Mouse (Mus musculus) heart, postnatal 4 days (tissue): Measurements from ENCODE around the gene AU018091. TPM values are rescaled to one million over a fixed set of nuclear protein-coding genes. Genes with fewer than 3 reads are reported as not detected.
"Not testable (repeated sequence)": the region's sequence is repeated elsewhere in the genome, so short reads cannot be mapped to it uniquely, and the experiment has no call there.

Experiments used
- DNase-seq: peaks from one replicate; pipeline ENCODE4 v3.0.0; 2021
- total RNA-seq, 2 experiments: library from RNA; stranded (reverse); gene quantifications; 2 replicates each; pipeline ENCODE4 v1.2.3; 2021

AU018091 gene
- not detected for total RNA-seq

DNA sequence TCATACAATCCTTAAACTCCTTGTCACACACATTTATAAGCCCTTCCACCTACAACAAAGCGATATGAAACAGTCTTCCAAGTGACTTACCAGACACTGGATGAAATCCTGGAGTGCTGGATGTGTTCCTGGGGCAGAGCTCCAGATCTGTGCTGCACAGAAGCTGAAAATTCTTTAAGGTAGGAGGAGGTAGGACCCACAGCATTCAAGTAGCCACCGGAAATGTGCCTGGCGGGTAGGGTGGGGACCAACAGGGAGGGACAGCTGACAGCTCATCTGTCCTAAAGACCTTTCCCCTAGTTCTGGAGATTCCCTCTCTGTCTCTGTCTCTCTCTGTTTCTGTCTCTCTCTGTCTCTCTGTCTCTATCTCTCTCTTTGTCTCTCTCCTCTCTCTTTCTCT lies at the start of gene AU018091:
AU018091 (minus strand) TSS at position 279 of the 400 bp plus-strand sequence.
- DNase-seq, result no peak

DNA sequence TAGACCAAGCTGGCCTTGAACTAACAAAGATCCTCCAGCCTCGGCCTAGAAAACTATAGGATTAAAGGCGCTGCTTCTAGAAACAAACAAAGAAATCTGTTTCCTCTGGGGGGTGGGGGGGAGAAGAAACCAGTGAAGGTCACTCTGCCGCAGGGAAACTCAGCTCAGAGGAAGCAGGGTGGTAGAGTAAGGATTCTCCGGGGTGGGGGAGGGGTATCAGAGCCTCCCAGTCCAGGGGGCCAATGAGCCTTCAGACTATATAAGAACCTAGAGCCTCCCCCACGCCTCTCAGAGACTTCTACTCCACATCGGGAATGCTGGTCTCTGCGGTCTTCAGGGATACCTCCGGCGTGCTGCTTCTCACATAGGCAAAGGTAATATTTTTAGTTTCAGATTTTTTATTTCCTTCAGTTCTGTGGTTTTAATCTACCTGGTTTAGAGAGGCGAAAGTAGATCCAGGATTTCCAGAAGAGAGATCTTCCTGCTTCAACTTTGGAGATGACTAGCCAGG lies 48.6 kb upstream of the AU018091 start:
- no peak for DNase-seq

DNA sequence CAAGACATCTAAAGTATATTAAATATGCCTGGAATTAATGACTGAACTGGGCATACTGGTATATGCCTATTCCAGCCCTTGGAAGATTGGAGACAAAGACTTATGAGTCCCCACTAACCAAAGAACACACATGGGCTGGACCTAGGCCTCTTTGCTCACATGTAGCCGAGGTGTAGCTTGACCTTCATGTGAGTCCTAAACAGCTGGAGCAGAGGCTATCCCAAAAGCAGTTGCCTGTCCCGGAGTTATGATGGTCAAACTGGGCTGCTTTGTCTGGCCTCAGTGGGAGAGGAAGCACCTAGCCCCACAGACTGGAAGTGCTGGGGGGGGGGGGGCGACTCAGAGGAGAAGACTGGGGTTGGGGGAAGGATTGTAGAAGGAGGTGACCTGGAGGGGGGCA lies 47.3 kb upstream of the AU018091 start:
- DNase-seq, result no peak

DNA sequence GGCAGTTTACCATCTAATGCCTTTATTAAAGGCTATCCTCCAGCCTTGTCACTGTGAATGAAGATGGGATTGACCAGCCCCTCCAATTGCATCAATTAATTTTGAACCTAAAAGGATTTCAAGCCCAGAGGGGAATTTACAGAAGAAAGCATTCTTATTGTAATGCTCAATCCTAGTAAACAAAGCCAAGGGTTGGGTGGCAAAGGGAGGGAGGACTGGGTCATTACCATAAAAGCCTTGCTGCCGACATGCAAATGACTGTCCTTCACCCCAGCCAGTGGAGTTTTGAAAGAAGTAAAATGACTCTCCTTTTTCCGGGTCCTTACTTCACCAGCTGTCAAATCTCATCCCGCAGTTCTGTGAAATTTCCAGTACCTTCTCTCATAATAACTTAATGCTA lies 44.6 kb upstream of the AU018091 start:
- no peak for DNase-seq

DNA sequence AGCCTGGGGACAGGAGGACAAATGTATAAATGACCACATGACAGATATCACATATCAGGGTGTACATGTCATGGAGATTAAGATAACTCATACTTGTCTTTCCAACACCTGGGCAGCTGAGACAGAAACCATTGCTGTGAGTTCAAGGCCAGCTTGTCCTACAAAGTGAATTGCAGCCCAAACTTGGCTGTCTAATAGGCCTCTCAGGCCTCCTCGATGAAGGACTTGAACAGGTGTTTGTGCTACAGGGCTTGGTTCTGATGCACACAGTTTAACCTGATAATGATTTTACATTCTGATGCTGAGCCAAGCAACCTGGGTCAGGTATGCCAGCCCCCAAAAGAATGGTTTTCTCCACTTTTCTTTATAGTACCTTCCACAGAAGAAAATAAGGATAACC lies 44.2 kb upstream of the AU018091 start:
- no peak for DNase-seq

DNA sequence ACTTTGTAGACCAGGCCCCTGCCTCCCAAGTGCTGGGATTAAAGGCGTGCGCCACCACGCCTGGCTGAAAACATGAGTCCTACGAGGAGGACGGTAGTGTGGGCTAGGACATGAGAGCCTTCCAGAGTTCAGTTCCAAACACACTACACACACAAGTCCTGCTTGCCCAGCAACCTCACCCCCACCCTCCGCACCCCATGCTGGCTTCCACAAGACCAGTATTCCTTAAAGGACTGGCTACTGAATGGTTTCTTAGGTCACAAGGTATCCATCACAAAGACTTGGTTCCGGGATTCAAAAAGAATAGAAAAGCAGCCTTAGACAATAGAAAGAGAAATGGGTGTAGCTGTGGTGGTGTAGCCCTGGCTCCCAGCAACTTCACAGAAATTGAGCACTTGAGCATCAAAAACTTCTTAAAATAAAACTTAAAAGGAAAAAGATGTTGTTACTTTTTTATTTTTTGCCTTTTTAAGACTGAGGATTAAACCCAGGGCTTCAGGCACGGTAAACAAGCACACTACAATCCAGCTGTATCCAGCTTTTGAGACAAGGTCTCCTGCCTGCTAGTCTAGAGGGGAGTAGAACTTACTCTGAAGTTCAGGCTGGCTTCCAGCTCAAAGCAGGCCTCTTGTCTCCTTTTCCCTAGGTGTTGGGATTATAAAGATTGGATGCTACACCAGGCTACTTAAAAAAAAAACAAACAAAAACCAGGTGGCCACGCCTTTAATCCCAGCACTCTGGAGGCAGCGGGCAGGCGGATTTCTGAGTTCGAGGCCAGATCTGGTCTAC lies 43.2 kb upstream of the AU018091 start:
- no peak for DNase-seq

DNA sequence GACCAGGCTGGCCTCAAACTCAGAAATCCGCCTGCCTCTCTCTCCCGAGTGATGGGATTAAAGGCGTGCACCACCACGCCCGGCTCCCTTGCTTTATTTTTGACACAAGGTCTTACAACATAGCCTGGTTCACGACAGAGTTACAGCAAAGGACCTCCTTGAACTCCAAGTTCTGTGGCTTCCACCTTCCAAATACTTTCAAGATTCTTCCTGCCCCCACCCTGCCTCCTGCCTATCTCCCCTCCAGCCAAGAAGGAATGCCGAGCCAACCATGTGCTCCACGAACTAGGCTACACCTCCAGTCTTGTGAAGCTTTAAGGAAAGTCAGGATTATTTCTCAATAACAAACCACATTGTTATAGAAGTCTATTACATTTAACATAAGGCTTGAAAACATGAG lies 42.5 kb upstream of the AU018091 start:
- no peak for DNase-seq

DNA sequence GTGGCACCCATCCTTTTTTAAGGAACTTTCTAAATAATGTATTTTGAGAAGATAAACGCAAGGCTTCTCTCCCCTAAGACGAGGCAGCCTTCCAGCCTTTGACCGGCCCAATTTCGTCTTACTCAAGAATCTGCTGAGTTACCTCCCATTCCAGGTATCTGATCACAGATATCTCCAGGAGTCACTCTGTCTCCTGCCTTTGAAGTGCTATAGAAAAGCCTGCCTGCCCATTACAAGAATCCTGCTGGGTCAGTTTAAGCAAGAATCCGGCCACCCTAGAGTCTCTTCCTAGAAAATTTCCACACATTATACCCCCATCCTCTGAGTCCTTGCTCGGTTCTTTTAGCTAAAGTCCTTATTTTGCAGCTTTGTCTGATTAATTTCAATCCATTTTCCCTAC lies 41.6 kb upstream of the AU018091 start:
- no peak for DNase-seq

DNA sequence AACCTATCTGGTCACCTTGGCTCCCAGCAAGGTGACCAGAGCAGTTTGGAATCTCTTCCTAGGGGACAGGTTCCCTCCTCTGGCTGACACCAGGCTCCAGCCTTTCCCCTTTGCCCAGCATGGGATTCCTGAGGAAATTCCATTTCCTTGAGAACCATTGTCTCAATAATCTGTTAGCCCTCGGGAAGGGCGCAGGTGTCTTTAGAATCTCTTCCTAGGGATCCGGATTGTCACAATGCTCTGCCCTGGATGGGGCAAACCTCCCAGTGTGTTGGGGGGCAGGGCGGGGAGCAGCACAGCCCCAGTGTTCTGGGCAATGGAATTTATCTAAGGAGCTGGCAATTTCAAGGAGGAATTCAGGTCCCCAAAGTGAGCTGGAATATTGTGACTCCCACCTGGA lies 37.5 kb upstream of the AU018091 start:
- no peak for DNase-seq

DNA sequence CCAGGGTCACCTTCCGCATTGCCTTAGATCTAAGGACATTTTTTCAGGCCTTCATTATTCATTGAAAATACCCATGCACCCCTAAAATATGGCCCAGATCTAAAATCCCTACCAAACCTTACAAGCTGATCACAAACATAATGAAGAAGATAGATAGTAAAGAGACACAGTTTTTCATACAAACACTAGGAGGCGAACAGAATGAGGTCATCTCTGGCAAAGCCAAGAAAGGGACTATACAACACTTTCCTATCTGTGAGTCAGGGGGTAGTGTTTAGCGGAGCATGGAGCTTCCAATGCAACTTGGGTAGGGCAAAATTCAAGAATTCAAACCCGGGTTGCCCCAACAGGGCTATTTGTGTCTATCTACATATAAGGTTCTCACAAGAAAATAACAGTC lies 35.6 kb upstream of the AU018091 start:
- no peak for DNase-seq

DNA sequence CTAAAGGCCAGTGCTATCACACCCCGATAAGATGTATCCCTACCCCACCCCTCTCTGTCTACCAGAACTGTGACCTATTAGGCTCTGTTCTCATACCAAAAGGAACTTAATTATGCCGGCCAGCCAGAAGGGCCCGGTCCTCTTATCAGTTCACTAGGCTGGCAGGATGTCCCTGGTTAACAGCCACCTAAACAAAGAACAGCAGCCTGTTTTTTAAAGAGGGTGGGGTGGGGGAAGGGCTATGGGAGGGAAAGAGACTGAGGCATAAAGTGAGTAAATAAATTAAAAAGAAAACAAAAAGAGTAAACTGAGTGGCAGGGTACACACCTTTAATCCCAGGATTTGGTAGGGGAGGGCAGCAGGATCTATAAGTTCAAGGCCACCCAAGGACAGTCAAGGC lies 34.9 kb upstream of the AU018091 start:
- DNase-seq, result no peak

DNA sequence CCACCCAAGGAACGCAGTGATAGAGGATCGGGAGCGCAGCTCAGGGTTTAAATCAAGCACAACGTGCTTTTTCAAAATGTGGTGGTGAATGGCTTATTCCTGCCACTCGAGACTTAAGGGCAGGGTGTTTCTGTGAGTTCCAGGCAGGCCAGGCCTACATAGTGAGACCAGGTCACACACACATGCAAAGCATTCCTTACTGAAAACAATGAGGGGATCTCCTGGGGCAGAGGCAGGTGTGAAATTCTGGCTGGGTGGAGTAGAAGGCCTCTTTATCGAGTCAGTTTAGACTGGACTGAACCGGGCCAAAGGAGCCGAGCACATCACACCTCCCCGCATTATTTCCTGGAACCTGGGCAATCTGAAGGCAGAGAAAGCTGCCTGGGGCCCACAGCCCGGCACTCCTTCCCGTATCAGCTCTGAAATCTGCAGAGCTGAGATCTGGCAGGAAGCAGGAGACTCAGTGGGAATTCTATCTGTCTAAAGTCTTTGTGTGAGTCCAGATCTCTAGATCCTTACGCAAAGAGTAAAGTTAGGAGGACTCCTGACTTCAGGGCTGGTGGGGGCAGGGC lies 32.2 kb upstream of the AU018091 start:
- DNase-seq, result no peak

DNA sequence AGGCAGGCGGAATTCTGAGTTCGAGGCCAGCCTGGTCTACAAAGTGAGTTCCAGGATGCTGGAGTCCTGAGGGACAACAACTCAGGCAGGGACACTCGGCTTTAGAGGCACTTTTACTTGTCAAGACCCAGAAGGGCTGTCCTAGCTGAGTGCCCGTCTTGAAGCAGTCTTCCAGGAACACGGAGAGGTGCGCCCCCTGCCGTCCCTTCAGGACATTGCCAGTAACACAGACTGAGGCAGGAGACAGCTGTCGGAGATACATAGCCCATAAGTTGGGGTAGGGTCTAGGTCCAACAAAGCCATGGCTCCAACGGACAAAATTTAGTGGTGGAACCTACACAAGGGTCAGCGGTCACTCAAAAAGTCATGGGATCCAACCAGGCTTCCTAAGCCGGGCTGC lies 29.9 kb upstream of the AU018091 start:
- DNase-seq, result no peak

DNA sequence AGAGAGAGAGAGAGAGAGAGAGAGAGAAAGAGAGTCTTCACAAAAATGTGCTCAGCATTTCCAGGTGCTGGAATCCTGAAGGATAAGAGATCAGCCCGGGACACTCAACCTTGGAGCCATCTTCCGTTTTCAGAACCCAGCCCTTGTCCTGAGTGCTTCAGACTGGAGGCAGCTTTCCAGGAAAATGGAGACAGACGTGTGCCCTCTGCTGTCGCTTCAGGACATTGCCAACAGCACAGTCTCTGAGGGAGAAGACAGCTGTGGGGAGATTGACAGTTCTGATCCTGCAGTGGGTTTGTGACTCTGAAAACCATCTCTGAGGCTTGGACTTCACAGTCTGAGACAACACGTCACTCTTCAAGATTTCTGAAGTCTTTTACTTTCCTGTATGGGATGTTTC lies 26.8 kb upstream of the AU018091 start:
- DNase-seq, result no peak

DNA sequence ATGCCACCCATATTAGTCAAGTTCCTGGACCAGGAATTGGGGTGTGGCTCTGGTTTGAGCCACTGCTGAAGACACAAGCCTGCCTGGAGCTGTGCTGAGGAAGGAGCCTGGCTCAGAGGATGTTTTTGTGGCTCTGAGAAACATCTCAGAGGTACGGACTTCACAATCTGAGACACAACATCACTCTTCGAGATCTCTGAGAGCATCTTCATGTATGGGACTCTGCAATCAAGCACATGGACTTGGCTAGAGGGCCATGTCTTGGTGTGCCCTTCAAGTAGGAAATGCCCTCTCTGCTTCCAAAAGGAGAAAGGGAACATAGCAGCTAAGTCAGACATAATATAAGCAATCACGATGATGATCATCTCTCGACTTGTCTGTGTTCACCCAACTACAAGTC lies 25.5 kb upstream of the AU018091 start:
- DNase-seq, result no peak

DNA sequence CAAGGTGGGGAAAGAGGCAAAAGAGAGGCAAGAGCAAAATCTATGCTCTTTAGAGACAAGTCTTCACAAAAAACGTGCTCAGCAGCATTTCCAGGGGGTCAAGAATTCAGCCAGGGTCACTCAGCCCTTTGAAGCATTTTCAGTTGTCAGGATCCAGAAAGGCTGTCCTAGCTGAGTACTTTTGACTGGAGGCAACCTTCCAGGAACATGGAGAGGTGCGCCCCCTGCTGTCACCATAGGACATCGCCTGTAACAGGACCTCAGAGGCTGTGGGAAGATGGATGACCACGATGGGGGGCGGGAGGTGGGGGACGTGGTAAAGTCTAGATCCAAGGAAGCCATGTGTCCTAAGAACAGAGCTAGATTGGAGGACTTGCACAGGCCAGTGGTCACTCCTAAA lies 24.9 kb upstream of the AU018091 start:
- DNase-seq, result peak; percentile 61

DNA sequence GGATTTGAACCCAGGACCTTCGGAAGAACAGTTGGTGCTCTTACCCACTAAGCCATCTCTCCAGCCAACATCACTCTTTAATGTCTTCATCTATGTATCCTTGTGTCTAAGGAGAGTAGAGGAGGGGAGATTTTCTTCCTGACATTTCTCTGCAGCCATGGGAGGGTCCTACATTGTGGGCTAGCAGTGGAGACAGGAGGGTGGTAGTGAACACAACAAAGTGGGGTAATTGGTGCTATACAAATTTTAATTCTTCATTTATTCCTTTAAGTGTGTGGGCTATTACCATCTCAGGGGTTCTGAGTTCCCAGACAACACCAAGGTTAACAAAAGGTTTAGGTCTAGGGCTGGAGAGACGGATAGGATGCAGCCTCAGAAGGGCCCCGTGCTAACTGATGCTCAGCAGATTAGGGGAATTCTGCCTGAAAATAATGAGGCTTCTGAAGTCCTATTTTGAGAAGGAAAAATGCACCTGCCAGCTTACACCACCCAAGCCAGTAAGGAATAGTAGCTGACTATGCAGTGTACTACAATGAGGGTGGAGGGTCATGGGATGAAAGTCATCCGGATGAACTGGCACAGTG lies 24.1 kb upstream of the AU018091 start:
- no peak for DNase-seq

DNA sequence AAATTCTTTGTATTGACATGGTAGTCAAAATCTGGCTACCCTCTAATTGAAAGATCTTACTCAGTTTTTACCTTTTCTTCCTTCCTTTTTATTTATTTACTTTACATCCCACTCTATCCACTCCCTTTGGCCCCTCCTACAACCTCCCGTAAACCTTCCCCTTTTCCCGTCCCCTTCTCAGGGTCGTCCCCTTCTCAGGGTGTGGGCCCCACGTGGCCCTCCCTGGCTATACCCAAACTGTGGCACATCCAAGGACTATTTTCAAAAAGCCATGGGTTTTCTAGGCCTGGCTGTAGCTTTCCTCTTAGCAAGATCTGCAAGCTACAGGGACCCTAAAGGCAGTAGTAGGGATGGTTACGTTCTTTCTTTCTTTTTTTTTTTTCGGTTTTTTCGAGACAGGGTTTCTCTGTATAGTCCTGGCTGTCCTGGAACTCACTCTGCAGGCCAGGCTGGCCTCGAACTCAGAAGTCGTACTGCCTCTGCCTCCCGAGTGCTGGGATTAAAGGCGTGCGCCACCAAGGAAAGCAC lies 23.0 kb upstream of the AU018091 start:
- DNase-seq, result no peak

DNA sequence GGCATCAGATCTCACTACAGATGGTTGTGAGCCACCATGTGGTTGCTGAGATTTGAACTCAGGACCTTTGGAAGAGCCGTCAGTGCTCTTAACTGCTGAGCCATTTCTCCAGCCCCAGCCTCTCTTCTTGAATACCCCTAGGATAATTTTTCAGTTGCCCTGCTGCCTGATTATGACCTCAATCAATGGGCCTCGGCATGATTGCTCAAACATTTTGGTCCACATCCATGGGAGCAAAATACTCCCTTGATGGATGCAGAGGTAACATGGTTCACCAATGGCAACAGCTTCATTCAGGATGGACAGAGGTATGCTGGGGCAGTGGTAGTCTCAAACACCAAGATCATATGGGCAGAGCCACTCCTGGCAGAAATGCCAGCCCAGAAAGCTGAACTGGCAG lies 17.7 kb upstream of the AU018091 start:
- DNase-seq, result not testable (repeated sequence)

DNA sequence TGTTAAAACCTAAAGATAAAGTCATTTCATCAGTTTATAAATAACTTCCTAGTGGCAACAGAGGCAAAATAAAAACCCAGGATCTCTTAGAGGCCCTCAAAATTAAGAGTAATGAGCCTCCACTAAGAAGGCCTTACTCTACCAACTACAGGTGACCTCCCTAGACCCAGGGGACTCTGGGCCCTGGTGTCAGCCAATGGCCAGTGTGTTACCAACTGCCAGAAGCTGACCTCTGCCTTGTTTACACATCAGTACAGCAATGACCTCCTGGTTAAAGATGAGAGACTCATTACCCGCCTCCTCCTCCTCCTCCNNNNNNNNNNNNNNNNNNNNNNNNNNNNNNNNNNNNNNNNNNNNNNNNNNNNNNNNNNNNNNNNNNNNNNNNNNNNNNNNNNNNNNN lies 17.1 kb upstream of the AU018091 start:
- no peak for DNase-seq

DNA sequence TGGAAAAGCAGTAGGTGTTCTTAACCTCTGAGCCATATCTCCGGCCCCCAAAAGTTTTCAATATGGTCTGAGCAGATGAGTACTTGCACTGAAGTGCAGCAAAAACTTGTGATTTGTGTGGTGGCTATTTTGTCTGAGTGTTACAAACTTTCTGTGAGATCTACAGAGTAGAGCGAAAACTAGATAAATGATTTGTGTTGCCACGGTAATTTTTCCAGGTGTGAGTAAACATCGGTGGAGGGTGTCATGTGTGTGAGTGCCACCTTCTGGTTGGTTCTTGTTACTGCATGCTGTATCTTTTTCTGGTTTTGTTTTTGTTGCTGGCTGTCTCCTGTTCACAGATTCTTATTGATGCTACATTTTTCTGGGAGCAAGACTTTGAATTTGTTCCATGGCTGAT lies 15.4 kb upstream of the AU018091 start:
- DNase-seq, result no peak

DNA sequence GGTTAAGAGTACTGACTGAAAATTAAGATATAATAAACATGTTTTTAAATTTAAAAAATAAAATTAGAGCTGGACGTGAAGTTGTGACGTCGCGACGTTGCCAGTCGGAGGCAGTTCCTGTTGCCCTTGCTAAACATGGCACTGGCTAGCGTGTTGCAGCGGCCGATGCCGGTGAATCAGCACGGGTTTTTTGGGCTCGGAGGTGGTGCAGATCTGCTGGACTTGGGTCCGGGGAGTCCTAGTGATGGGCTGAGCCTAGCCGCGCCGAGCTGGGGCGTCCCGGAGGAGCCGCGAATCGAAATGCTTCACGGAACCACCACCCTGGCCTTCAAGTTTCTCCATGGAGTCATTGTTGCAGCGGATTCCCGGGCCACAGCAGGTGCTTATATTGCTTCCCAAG lies 12.0 kb upstream of the AU018091 start:
- not testable (repeated sequence) for DNase-seq

DNA sequence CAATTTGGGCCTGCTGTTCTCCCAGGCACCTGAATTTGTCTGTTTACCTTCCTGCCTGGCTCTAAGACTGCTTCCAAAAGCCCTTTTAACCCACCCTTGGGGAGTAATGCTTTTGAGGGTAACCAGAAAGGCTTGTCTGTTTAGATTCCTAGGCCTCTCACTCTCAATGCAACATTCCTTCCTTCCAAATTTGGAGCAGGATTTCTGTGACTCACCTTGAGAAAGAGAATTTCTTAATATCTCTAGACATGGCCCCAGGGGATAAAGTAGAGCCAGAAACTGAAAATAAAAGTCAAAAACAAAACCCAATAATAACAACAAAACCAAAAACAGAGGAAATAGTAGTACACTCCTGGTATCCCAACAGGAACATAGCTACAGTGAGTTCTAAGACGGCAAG lies 707 bp downstream of the AU018091 start:
- DNase-seq, result no peak

DNA sequence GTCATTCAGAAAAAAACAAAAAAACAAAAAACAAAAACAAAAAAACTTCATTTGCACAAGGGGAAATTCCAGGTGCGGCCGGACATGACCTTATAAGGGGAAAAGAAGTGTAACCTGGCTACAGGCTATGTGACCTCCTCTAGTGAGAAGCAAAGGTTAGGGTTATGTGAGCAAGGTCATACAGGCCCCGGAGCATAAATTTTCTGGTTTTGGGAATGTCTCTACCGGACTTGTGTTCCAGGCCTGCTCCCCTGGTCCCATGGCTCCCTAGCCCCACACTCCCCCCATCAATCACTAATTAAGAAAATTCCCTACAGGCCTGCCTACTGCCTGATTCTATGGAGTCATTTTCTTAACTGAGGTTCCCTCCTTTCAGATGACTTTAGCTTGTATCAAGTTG lies 2.7 kb downstream of the AU018091 start:
- no peak for DNase-seq
